Mouse (Mus musculus) adrenal gland, adult 10 weeks (tissue): ENCODE data around the gene Olfr918. TPM values are rescaled to one million over a fixed set of nuclear protein-coding genes. Genes with fewer than 3 reads are reported as not detected.

ENCODE experiments used
- polyA plus RNA-seq: library from polyadenylated mRNA; stranded (reverse); fragments of 350-450 nt; fragmentation: Illumina TruSeq; extraction: RNeasy Lipid Tissue Mini Kit (QIAGEN cat#74804); gene quantifications from one replicate; pipeline ENCODE4 v1.2.3, GENCODE M21; 2014; ENCODE audit warnings: low read depth, low replicate concordance

Gene Olfr918
- polyA plus RNA-seq: not detected

DNA sequence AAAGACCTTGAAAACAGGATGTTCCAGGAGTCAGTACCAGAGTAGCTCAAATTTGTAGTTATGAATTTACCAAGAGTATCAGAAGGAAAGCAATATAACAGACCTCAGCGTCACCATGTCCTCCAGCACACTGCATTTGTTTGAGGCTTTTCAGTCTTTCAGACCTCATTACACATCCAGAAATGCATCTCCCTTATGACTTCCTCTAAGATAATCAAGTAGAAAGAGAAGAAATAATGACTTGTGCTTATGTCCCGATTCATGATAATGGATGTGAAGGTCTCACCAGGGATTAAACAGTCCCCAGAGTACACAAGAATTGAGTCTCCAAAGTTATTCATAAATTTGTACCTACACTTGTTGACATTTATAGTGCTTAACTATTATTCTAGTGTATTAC is at the start of gene Olfr918:
Olfr918 (minus strand) TSS at position 101 of the 400 bp plus-strand sequence.

DNA sequence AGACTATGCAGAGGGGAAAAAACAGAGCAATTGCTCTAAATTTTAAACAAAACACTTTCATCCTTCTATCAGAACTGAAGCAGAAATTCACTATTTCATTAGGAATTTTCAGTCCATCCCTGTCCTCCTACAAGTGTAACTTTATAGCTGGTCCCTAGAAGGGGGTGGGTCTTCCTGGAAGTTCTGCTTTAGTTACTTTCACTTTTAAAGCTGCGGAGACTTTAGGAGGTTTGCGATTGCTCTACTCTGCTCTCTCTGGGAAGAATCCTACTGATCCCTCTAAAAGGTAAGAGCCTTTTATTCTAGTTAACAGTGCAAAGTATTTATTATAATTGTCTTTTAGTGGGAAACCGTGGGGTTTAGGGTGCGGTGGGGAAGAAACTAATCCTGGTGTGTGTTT is 43.7 kb upstream of the Olfr918 start, which contains the start of gene Vwa5a:
Vwa5a (plus strand) TSS at position 167 of the 400 bp plus-strand sequence.

DNA sequence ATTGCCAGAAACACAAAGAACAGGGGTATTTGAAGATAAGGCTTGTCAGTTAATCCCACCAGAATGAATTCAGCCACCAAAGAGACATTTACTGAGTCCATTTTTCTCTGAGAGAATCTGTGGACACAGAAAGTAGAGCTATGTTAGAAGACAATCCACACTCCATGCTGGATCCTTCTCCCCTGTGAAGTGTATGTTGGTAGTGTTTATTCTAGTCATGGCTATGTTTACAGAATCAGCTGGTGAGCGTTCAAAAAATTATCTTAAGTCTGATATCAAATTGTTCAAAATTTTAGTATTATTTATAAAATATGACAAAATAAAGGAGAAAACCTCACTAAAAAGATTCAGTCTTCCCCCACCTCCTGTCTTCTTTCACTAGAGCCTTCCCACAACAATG is 8.7 kb downstream of the Olfr918 start, which contains the start of gene Olfr917:
Olfr917 (minus strand) TSS at position 101 of the 400 bp plus-strand sequence.

DNA sequence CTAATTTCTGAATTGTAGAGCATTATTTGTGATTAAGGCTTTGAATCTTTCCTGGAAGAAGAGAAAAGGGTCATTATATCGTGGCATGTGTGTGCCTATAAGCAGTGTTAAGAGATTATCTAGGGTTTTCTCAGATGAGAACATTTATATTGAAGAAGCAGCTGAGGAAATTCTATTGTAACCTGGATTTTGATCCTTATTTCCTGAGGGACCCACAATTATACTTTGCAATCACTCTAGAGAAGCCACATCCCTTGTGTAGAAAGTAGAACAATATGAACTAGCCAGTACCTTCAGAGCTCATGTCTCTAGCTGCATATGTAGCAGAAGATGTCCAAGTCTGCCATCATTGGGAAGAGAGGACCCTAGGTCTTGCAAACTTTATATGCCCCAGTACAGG is 14.6 kb downstream of the Olfr918 start, which contains the start of gene Olfr916:
Olfr916 (minus strand) TSS at position 101 of the 400 bp plus-strand sequence.

Other genes starting within 250 kb of the Olfr918 start
- gene Olfr901, start 245.1 kb downstream of the Olfr918 start, polyA plus RNA-seq: not detected
- gene Olfr902, start 226.9 kb downstream of the Olfr918 start, polyA plus RNA-seq: not detected
- not detected for gene Olfr904, start 211.5 kb downstream of the Olfr918 start, polyA plus RNA-seq
- not detected for gene Olfr905, start 203.5 kb downstream of the Olfr918 start, polyA plus RNA-seq
- gene Olfr906, start 187.5 kb downstream of the Olfr918 start, polyA plus RNA-seq: not detected
- not detected for gene Olfr907, start 178.8 kb downstream of the Olfr918 start, polyA plus RNA-seq
- gene Olfr911-ps1, start 153.0 kb downstream of the Olfr918 start, polyA plus RNA-seq: not detected
- gene Olfr910, start 136.8 kb downstream of the Olfr918 start, polyA plus RNA-seq: not detected
- not detected for gene Olfr912, start 94.4 kb downstream of the Olfr918 start, polyA plus RNA-seq
- not detected for gene Olfr913, start 81.8 kb downstream of the Olfr918 start, polyA plus RNA-seq
- gene Olfr914, start 69.5 kb downstream of the Olfr918 start, polyA plus RNA-seq: not detected
- not detected for gene Olfr916, start 14.7 kb downstream of the Olfr918 start, polyA plus RNA-seq
- gene Olfr917, start 8.8 kb downstream of the Olfr918 start, polyA plus RNA-seq: not detected
- not detected for gene Olfr919, start 29.1 kb upstream of the Olfr918 start, polyA plus RNA-seq
- 120 TPM for gene Vwa5a, start 43.7 kb upstream of the Olfr918 start, polyA plus RNA-seq
- 2.5 TPM for gene Olfr920, start 77.7 kb upstream of the Olfr918 start, polyA plus RNA-seq
- not detected for gene Olfr921, start 98.5 kb upstream of the Olfr918 start, polyA plus RNA-seq
- gene Olfr922, start 140.0 kb upstream of the Olfr918 start, polyA plus RNA-seq: not detected
- gene Olfr923, start 151.9 kb upstream of the Olfr918 start, polyA plus RNA-seq: not detected
- gene Olfr924, start 169.8 kb upstream of the Olfr918 start, polyA plus RNA-seq: not detected
- not detected for gene Olfr26, start 180.5 kb upstream of the Olfr918 start, polyA plus RNA-seq
- not detected for gene Olfr926, start 202.5 kb upstream of the Olfr918 start, polyA plus RNA-seq